Mouse (Mus musculus) embryonic fibroblast, embryonic 13.5 days (primary cell): ENCODE data around the gene Lmod3. TPM values are rescaled to one million over a fixed set of nuclear protein-coding genes. Genes with fewer than 3 reads are reported as not detected.

Experiments
- H3K27ac ChIP-seq: 2 replicates; pipeline ENCODE4 v1.5.1; 2012; ENCODE audit warnings: low read length, control low read depth, inconsistent platforms; ENCODE audit not compliant: insufficient read depth
- H3K4me1 ChIP-seq: 2 replicates; pipeline ENCODE4 v1.6.1; 2011; ENCODE audit warnings: low read length; ENCODE audit not compliant: control insufficient read depth, insufficient read depth
- H3K4me3 ChIP-seq: 2 replicates; pipeline ENCODE4 v1.5.1; 2011; ENCODE audit warnings: mild to moderate bottlenecking, control low read depth, low read length; ENCODE audit not compliant: insufficient read depth
- CTCF ChIP-seq: IDR thresholded peaks from 2 replicates; pipeline ENCODE4 v1.5.1; 2011; ENCODE audit warnings: mild to moderate bottlenecking, control low read depth, low read length, moderate library complexity, borderline replicate concordance; ENCODE audit not compliant: insufficient read depth
- POLR2A ChIP-seq: IDR thresholded peaks from 2 replicates; pipeline ENCODE4 v1.6.1; 2011; ENCODE audit warnings: low read depth, mild to moderate bottlenecking, control low read depth, low read length, moderate library complexity
- polyA plus RNA-seq: library from polyadenylated mRNA; stranded (reverse); fragments of >200 nt; gene quantifications from 2 replicates; pipeline ENCODE4 v1.2.4, GENCODE M21; 2011; ENCODE audit warnings: low read depth; ENCODE audit not compliant: missing spikeins, insufficient read length

The Lmod3 gene
- polyA plus RNA-seq, 1 experiment: not detected

- Histone ChIP-seq H3K27ac (no peak overlapping the region), H3K4me3 (no peak overlapping the region), H3K4me1 (no peaks in the 10 kb centered on the region)
- TF ChIP-seq CTCF (no peak), POLR2A (no peak)
These were observed 38.8 kb upstream of the Lmod3 start for GRCm38 (mm10) chr6:97291159-97291908.

- TF ChIP-seq POLR2A (no peak), CTCF (no peak)
These were observed 38.1 kb upstream of the Lmod3 start for GRCm38 (mm10) chr6:97290687-97291086.

GRCm38 (mm10) chr6:97289838-97290237, 37.3 kb upstream of the Lmod3 start:
- Histone ChIP-seq H3K4me1 (no peaks in the 10 kb centered on the region), H3K4me3 (no peak overlapping the region), H3K27ac (no peak overlapping the region)
- TF ChIP-seq POLR2A (no peak), CTCF (no peak)

More at GRCm38 (mm10) chr6:97290687-97291086, 38.1 kb upstream of the Lmod3 start:
- H3K27ac ChIP-seq: no peak overlapping the region
- no peak overlapping the region for H3K4me3 ChIP-seq
- no peaks in the 10 kb centered on the region for H3K4me1 ChIP-seq

GRCm38 (mm10) chr6:97289316-97289820, 36.8 kb upstream of the Lmod3 start:
- Histone ChIP-seq H3K4me3 (no peak overlapping the region), H3K4me1 (no peaks in the 10 kb centered on the region), H3K27ac (no peak overlapping the region)
- TF ChIP-seq CTCF (no peak), POLR2A (no peak)

GRCm38 (mm10) chr6:97288047-97288855, 35.7 kb upstream of the Lmod3 start:
- no peak overlapping the region for H3K4me3 ChIP-seq
- no peaks in the 10 kb centered on the region for H3K4me1 ChIP-seq
- TF ChIP-seq CTCF (no peak), POLR2A (no peak)
- H3K27ac ChIP-seq: no peak overlapping the region

- Histone ChIP-seq H3K4me3 (no peak overlapping the region), H3K4me1 (no peaks in the 10 kb centered on the region), H3K27ac (no peak overlapping the region)
- TF ChIP-seq CTCF (no peak), POLR2A (no peak)
These were observed 33.8 kb upstream of the Lmod3 start for GRCm38 (mm10) chr6:97286332-97286731.

- no peaks in the 10 kb centered on the region for H3K4me1 ChIP-seq
- H3K4me3 ChIP-seq: no peak overlapping the region
- H3K27ac ChIP-seq: no peak overlapping the region
- TF ChIP-seq CTCF (no peak), POLR2A (no peak)
These were observed 31.1 kb upstream of the Lmod3 start for GRCm38 (mm10) chr6:97283676-97284075.

- no peak overlapping the region for H3K4me3 ChIP-seq
- no peaks in the 10 kb centered on the region; the same call in 1 of the 2 replicates for H3K4me1 ChIP-seq
- H3K27ac ChIP-seq: no peak overlapping the region
- TF ChIP-seq POLR2A: no peak
- TF ChIP-seq CTCF: no peak
These were observed 26.3 kb upstream of the Lmod3 start for GRCm38 (mm10) chr6:97278878-97279277.

GRCm38 (mm10) chr6:97278014-97278787, 25.6 kb upstream of the Lmod3 start:
- Histone ChIP-seq H3K4me1 (no peaks in the 10 kb centered on the region; the same call in 1 of the 2 replicates), H3K27ac (no peak overlapping the region), H3K4me3 (no peak overlapping the region)
- TF ChIP-seq POLR2A (no peak), CTCF (peak; percentile 53; the same call in 1 of the 2 replicates)
